Mouse (Mus musculus): ENCODE measurements at regions not wholly inside any gene's neighbourhood (a gene's known extent, or its start where the extent isn't known, plus 50 kb on each side); places are given as distances from the start of the nearest gene placed in this dataset.
"Not testable (repeated sequence)": the region's sequence is repeated elsewhere in the genome, so short reads cannot be mapped to it uniquely, and the experiment has no call there.

DNA sequence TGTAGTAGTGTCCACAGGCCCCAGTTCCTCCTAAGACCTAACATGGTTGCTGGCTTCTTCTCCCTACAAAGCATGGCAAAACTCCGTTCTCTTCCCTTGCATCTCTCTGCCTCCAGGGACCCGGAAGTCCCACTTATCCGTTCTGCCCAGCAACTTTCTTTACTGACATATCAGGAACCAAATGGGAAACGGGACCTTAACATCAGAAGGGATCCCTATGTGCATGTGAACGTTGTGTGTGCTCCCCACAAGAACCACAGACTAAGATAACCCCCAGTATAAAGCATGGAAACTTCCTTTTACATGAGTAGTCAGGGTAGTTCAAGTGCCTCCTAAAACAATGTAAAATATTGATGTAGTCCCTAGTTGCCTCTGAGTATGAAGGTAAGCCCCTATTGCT lies 61.6 kb downstream of the Zxdb start:
- H3K4me3 ChIP-seq (ENCODE audit: low read depth, low read length) = no peak overlapping the region
- H3K27me3 ChIP-seq (ENCODE audit: control insufficient read depth, insufficient read depth, low read length) = no peaks in the 10 kb centered on the region
- no peaks in the 10 kb centered on the region for H3K9me3 ChIP-seq (ENCODE audit: control insufficient read depth, low read length)
- H3K36me3 ChIP-seq (ENCODE audit: control insufficient read depth, insufficient read depth, low read length) = no peaks in the 10 kb centered on the region
- no peak overlapping the region for H3K9ac ChIP-seq (ENCODE audit: low read depth, low read length)
- DNase-seq (ENCODE audit: low spot score) (no peak), ATAC-seq (ENCODE audit: low FRiP score) (no peak)
- 82% methylated on average over 5 of the region's 5 CpGs for WGBS
- no peak overlapping the region for H3K4me2 ChIP-seq (replicated peaks; ENCODE audit: low read depth, low read length)
- H3K4me1 ChIP-seq (replicated peaks; ENCODE audit: control insufficient read depth, insufficient read depth, low read length) = no peaks in the 10 kb centered on the region
- H3K27ac ChIP-seq (ENCODE audit: low read depth, low read length) = no peak overlapping the region

DNA sequence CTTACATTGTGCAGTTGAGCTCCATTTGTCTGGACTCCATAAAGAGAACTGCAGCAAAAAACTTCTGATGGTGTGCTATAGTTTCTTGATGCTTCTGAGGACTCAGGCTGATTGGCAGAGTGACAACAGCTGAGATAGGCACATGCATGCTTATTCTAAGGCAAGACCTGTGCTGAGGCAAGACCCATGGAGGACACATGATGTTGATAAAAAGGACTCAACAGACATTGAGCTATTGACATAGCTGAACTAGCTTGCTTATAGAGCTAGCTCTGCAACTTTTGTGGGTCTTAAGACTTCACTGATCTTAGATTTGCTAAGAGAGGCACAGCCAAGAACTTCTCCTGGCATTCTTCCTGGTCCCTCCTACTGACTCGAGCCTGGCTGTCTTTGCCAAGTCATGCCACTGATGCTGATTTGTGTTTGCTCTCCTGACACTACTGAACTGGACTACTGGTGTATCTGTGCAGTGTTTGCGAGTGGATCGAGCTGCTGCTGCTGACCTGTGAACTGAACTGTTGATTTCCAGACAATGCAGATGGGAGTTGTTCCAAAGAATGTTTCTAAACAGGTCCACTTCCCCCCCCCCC lies 64.1 kb downstream of the Zxdb start:
- no peak for DNase-seq (ENCODE audit: low spot score)
- no peak for ATAC-seq (ENCODE audit: low FRiP score)
- H3K4me2 ChIP-seq (replicated peaks; ENCODE audit: low read depth, low read length) = no peak overlapping the region
- no peak overlapping the region for H3K9ac ChIP-seq (ENCODE audit: low read depth, low read length)
- no peaks in the 10 kb centered on the region for H3K36me3 ChIP-seq (ENCODE audit: control insufficient read depth, insufficient read depth, low read length)
- no peak overlapping the region for H3K4me3 ChIP-seq (ENCODE audit: low read depth, low read length)
- no peak overlapping the region for H3K27ac ChIP-seq (ENCODE audit: low read depth, low read length)
- 93% methylated on average over 3 of the region's 3 CpGs for WGBS
- no peaks in the 10 kb centered on the region for H3K9me3 ChIP-seq (ENCODE audit: control insufficient read depth, low read length)
- no peaks in the 10 kb centered on the region for H3K4me1 ChIP-seq (replicated peaks; ENCODE audit: control insufficient read depth, insufficient read depth, low read length)
- no peaks in the 10 kb centered on the region for H3K27me3 ChIP-seq (ENCODE audit: control insufficient read depth, insufficient read depth, low read length)

DNA sequence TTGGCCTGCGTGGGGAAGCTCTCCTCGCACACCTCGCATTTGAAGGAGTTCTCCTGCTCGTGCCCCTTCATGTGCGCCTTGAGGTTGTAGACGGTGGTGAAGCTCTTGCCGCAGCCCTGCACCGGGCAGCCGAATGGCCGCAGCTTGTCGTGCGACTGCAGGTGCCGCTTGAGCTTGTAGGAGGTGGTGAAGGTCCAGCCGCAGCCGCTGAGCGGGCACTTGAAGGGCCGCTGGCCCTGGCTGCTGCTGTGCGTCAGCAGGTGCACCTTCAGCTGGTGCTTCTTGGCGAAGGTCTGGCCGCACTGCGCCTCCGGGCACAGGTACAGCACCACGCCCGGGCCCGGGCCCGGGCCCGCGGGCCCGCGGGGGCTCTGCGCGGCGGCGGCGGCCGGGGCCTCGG lies 72.5 kb downstream of the Zxdb start:
- not testable (repeated sequence) for H3K9me3 ChIP-seq (ENCODE audit: control insufficient read depth, low read length); H3K9ac ChIP-seq (ENCODE audit: low read depth, low read length); H3K4me2 ChIP-seq (replicated peaks; ENCODE audit: low read depth, low read length); H3K27ac ChIP-seq (ENCODE audit: low read depth, low read length); H3K4me1 ChIP-seq (replicated peaks; ENCODE audit: control insufficient read depth, insufficient read depth, low read length); H3K36me3 ChIP-seq (ENCODE audit: control insufficient read depth, insufficient read depth, low read length); DNase-seq (ENCODE audit: low spot score); H3K27me3 ChIP-seq (ENCODE audit: control insufficient read depth, insufficient read depth, low read length); H3K4me3 ChIP-seq (ENCODE audit: low read depth, low read length)
- WGBS = no CpG with 5 or more reads among the region's 37 CpGs
- peak; percentile 28 for ATAC-seq (ENCODE audit: low FRiP score)

DNA sequence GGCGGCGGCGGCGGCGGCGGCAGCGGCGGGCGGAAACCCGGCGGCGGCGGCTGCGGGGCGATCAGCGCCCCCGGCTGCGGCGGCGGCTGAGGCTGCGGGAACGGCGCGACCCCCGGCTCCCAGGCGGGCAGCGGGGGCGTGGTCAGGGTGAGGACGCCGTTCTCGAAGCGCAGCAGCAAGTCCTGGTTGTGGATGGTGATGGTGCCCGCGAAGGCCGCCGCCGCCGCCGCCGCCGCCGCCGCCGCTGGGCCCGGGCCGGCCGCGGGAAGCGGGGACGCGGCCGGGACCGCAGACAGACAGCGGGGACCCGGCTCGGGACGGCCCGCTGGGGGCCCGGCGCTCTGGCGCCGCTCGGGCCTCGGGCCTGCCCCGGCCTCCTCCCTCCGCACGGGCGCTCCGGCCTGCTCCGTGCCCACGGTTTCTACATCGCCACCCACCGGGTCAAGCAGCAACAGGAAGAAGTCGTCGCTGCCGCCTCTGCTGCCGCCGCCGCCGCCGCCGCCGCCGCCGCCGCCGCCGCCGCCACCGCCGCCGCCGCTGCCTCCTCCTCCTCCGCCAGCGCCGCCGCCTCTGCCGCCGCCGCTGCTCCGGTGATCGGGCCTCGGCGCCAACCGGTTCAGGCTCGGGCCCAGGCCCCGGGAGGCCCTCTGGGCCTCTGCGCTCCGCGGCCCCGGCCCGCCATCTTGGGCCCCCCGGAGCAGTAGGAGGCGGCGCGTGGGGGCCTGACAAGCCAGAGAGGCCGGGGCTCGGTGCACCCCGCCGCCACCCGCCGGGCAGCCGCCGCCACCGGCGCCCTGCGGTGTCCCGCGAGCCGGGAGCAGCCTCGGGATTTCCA lies 73.2 kb downstream of the Zxdb start:
- WGBS = no CpG with 5 or more reads among the region's 131 CpGs

DNA sequence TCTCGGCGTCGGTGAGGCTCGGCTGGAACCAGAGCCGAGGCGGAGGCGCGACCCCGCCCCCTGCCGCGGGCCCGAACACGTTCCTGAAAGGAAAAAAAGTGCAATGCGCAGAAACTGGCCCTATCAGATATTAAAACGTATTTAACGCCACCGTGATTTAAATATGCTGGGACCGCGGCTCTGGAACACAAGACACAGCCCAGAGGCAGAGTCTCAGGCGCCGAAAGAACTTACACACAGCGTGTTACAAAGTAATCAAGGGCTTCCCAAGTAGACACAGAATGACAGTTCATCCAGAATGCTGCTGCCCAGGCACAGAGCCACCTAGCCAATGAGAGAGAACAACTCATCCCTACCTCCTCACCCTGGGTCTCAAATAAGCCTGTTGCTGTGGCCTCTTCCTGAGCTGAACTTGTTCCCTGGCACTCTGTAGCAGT lies 73.8 kb downstream of the Zxdb start:
- not testable (repeated sequence) for H3K4me3 ChIP-seq (ENCODE audit: low read depth, low read length); H3K36me3 ChIP-seq (ENCODE audit: control insufficient read depth, insufficient read depth, low read length); H3K4me1 ChIP-seq (replicated peaks; ENCODE audit: control insufficient read depth, insufficient read depth, low read length); H3K27me3 ChIP-seq (ENCODE audit: control insufficient read depth, insufficient read depth, low read length); H3K4me2 ChIP-seq (replicated peaks; ENCODE audit: low read depth, low read length); DNase-seq (ENCODE audit: low spot score); H3K9ac ChIP-seq (ENCODE audit: low read depth, low read length); H3K27ac ChIP-seq (ENCODE audit: low read depth, low read length); H3K9me3 ChIP-seq (ENCODE audit: control insufficient read depth, low read length)
- peak; percentile 72 for ATAC-seq (ENCODE audit: low FRiP score)
- WGBS = no CpG with 5 or more reads among the region's 22 CpGs

More for the DNA sequence above, 73.2 kb downstream of the Zxdb start:
- not testable (repeated sequence) for H3K36me3 ChIP-seq (ENCODE audit: control insufficient read depth, insufficient read depth, low read length); H3K27ac ChIP-seq (ENCODE audit: low read depth, low read length); DNase-seq (ENCODE audit: low spot score); H3K9ac ChIP-seq (ENCODE audit: low read depth, low read length); H3K4me1 ChIP-seq (replicated peaks; ENCODE audit: control insufficient read depth, insufficient read depth, low read length); H3K4me3 ChIP-seq (ENCODE audit: low read depth, low read length); H3K4me2 ChIP-seq (replicated peaks; ENCODE audit: low read depth, low read length); H3K9me3 ChIP-seq (ENCODE audit: control insufficient read depth, low read length); H3K27me3 ChIP-seq (ENCODE audit: control insufficient read depth, insufficient read depth, low read length)
- peak; percentile 78 for ATAC-seq (ENCODE audit: low FRiP score)

DNA sequence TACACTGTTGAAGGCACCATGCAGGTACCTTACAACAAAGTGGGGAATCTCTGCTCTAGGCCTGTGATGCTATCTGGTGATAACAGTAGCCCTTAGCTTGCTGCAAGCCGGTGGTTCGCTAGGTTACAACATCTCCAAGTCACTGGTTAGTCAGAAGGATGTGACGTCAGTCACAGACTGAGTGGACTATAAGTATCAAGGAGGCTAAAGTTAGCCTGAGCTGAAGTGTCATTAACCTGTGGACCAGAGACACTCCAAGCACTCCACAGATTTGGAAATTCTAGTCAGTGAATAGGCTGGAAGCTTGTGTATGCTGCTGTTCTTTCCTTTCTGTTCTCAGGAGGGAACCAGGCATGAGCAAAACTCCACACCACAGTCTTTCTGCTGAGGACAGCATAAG lies 88.4 kb downstream of the Zxdb start:
- not testable (repeated sequence) for H3K9me3 ChIP-seq (ENCODE audit: control insufficient read depth, low read length); H3K4me1 ChIP-seq (replicated peaks; ENCODE audit: control insufficient read depth, insufficient read depth, low read length); DNase-seq (ENCODE audit: low spot score); H3K9ac ChIP-seq (ENCODE audit: low read depth, low read length); H3K27me3 ChIP-seq (ENCODE audit: control insufficient read depth, insufficient read depth, low read length); ATAC-seq (ENCODE audit: low FRiP score); H3K4me2 ChIP-seq (replicated peaks; ENCODE audit: low read depth, low read length); H3K27ac ChIP-seq (ENCODE audit: low read depth, low read length); H3K36me3 ChIP-seq (ENCODE audit: control insufficient read depth, insufficient read depth, low read length); H3K4me3 ChIP-seq (ENCODE audit: low read depth, low read length)
- WGBS = no CpG with 5 or more reads among the region's 3 CpGs

DNA sequence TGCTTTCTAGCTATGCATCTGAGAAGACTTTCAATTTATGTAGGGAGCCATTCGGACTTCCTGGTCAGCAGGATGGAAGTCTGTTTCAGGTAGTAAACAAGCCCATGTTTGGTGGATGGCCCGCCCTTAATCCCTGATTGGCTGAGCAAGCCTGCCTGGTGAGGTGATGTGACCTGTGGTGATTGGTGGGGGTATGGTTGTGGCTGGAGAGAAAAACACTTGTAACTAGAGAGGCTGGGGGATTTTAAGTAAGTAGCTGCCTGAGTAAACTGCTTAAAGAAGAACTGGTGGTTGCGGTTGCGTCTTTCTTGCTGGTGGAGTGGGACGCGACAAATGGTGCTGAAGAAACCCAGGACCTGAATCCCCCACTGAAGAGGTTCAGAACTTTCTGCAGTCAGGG lies 103.2 kb downstream of the Zxdb start:
- DNase-seq (ENCODE audit: low spot score); H3K27me3 ChIP-seq (ENCODE audit: control insufficient read depth, insufficient read depth, low read length); H3K9me3 ChIP-seq (ENCODE audit: control insufficient read depth, low read length); H3K4me3 ChIP-seq (ENCODE audit: low read depth, low read length); H3K9ac ChIP-seq (ENCODE audit: low read depth, low read length); ATAC-seq (ENCODE audit: low FRiP score); H3K27ac ChIP-seq (ENCODE audit: low read depth, low read length); H3K4me2 ChIP-seq (replicated peaks; ENCODE audit: low read depth, low read length); H3K4me1 ChIP-seq (replicated peaks; ENCODE audit: control insufficient read depth, insufficient read depth, low read length); H3K36me3 ChIP-seq (ENCODE audit: control insufficient read depth, insufficient read depth, low read length): not testable (repeated sequence)
- 98% methylated on average over 5 of the region's 6 CpGs for WGBS

DNA sequence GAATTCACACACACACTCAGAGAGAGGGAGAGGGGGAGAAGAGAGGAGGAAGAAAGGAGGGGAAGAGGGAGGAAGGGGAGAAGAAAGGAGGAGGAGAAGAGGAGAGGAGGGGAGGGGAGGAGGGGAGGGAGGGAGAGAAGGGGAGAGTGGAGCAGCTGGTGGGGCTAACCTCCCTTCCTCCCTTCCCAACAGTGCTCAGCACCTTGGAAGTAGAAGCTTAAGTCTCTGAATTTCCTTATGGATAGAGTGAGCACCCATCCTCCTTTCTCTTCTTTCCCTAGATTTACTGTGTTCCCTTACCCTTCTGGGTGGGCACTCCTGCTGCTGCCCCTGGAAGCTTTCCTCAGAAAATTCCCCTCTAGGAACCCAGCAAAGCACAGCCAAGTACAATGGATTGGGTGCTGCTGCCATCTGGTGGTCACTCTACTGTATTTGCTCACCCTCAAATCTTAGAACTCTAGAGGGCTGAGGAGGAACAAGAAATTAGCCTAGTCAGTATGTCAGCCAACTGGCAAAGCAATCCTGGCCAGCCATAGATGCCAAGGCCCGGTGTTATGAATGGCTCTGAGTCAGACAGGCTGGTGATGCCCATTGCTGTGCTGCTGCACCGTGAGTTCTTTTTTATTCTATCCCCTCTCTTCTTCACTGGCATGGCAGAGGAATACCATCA lies 119.9 kb downstream of the Zxdb start:
- H3K36me3 ChIP-seq (ENCODE audit: control insufficient read depth, insufficient read depth, low read length); H3K9ac ChIP-seq (ENCODE audit: low read depth, low read length); H3K27ac ChIP-seq (ENCODE audit: low read depth, low read length); H3K27me3 ChIP-seq (ENCODE audit: control insufficient read depth, insufficient read depth, low read length); H3K4me3 ChIP-seq (ENCODE audit: low read depth, low read length); H3K9me3 ChIP-seq (ENCODE audit: control insufficient read depth, low read length); H3K4me1 ChIP-seq (replicated peaks; ENCODE audit: control insufficient read depth, insufficient read depth, low read length); H3K4me2 ChIP-seq (replicated peaks; ENCODE audit: low read depth, low read length); DNase-seq (ENCODE audit: low spot score): not testable (repeated sequence)
- peak; percentile 53; the same call in 1 of the 2 replicates for ATAC-seq (ENCODE audit: low FRiP score)
- 31% methylated on average over 2 of the region's 2 CpGs for WGBS

Data from hindbrain, embryonic 11.5 days (tissue).